In the genomic region with DNA sequence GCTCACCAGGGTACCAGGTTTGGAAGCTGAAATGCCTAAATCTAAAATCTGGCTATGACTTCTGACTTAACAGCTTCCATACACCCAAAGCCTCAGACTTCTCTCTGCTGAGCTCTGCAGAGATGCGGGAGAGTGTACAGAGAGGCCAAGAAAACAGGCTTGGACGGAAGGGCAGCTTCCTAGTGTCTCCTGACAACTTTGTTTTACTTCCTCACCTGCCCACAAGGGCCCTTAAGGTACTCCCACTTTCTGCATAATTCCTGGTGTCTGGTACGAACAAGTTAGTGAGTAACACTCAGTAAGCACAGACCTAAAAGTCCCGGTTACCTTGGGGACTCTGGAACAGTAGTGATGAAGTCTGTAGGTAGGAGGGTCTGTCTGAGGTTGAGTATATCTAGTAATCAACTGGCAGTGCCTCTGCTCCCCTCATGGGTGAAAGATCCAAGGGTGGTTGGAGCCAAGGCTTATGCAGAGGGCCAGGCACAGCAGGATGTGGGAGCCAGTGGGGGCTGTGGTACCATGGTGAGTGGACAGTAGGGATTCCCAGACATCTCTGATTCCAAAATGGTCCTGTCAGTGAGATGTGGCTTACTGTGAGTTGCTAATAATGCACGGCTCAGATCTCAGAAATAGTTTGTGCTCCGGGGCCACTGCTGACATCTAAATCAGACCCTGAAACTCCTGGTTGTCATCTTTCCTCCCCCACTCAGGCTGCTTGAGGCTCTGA, we compare ENCODE assay signal across 11 mouse cellular contexts. TPM values are rescaled to one million over a fixed set of nuclear protein-coding genes. Genes with fewer than 3 reads are reported as not detected.
DNase-seq lines count a peak whose midpoint lies in the region; ATAC-seq and TF ChIP-seq lines count a peak whose summit lies in the region.
"Had no signal": no experiment of that assay in that cellular context is flagged by ENCODE, and none has a peak within 500 bp of the region (broad histone marks: within the 10 kb centered on the region; RNA-seq: fewer than 3 reads in every experiment).

No protein-coding gene starts in this region.

- ATAC-seq in heart, embryonic 12.5 days (ENCODE audit: insufficient number of reproducible peaks, low FRiP score): no peak
- ATAC-seq in neural tube, embryonic 12.5 days (ENCODE audit: low FRiP score, low read depth): no peak
- ATAC-seq in intestine, postnatal 0 days: no peak
- no peak for ATAC-seq in stomach, embryonic 15.5 days (ENCODE audit: insufficient read depth, low FRiP score, low read depth)
- no peak for ATAC-seq in midbrain, embryonic 11.5 days (ENCODE audit: low FRiP score)
- ATAC-seq: hindbrain, postnatal 0 days had no signal

- H3K4me3 ChIP-seq in heart, embryonic 12.5 days: no peak overlapping the region
- no peak overlapping the region for H3K4me3 ChIP-seq in neural tube, embryonic 12.5 days
- H3K4me3 ChIP-seq in intestine, postnatal 0 days (ENCODE audit: low read depth, low read length): no peak overlapping the region
- H3K4me3 ChIP-seq in stomach, embryonic 15.5 days (replicated peaks): no peak overlapping the region; the same call in 1 of the 2 replicates
- no peak overlapping the region for H3K4me3 ChIP-seq in midbrain, embryonic 11.5 days (ENCODE audit: low read depth, low read length)

- peaks cover 61% of the 10 kb centered on the region for H3K4me1 ChIP-seq in heart, embryonic 12.5 days (replicated peaks)
- peaks cover 27% of the 10 kb centered on the region for H3K4me1 ChIP-seq in neural tube, embryonic 12.5 days
- H3K4me1 ChIP-seq in intestine, postnatal 0 days (replicated peaks; ENCODE audit: control insufficient read depth, insufficient read depth, low read length): peaks cover 40% of the 10 kb centered on the region
- peaks cover 57% of the 10 kb centered on the region for H3K4me1 ChIP-seq in stomach, embryonic 15.5 days
- peaks cover 24% of the 10 kb centered on the region for H3K4me1 ChIP-seq in midbrain, embryonic 11.5 days (ENCODE audit: control insufficient read depth, insufficient read depth, low read length)

- peak overlapping the region; percentile 50 for H3K27ac ChIP-seq in heart, embryonic 12.5 days (ENCODE audit: poor library complexity, severe bottlenecking)
- H3K27ac ChIP-seq in neural tube, embryonic 12.5 days: no peak overlapping the region
- H3K27ac ChIP-seq in intestine, postnatal 0 days (ENCODE audit: low read depth, low read length): peak overlapping the region; percentile 41; the same call in 1 of the 2 replicates
- peak overlapping the region; percentile 96 for H3K27ac ChIP-seq in stomach, embryonic 15.5 days
- H3K27ac ChIP-seq in midbrain, embryonic 11.5 days (ENCODE audit: low read depth, low read length): no peak overlapping the region

- H3K9me3 ChIP-seq in heart, embryonic 12.5 days (replicated peaks): no peaks in the 10 kb centered on the region
- H3K9me3 ChIP-seq in neural tube, embryonic 12.5 days: no peaks in the 10 kb centered on the region
- H3K9me3 ChIP-seq in intestine, postnatal 0 days (ENCODE audit: control insufficient read depth): no peaks in the 10 kb centered on the region
- no peaks in the 10 kb centered on the region for H3K9me3 ChIP-seq in stomach, embryonic 15.5 days
- no peaks in the 10 kb centered on the region for H3K9me3 ChIP-seq in midbrain, embryonic 11.5 days (ENCODE audit: control insufficient read depth, low read length)

- WGBS in heart, embryonic 12.5 days: 73% methylated on average over 6 of the region's 6 CpGs
- WGBS in neural tube, embryonic 12.5 days: 82% methylated on average over 6 of the region's 6 CpGs
- 61% methylated on average over 6 of the region's 6 CpGs for WGBS in intestine, postnatal 0 days
- WGBS in stomach, embryonic 15.5 days: 69% methylated on average over 6 of the region's 6 CpGs
- 70% methylated on average over 6 of the region's 6 CpGs for WGBS in midbrain, embryonic 11.5 days

- H3K4me2 ChIP-seq in heart, embryonic 12.5 days: 0 out of 2 replicates have a peak overlapping the region, but pooled peaks have one; percentile 70
- peak overlapping the region; percentile 87; the same call in 1 of the 2 replicates for H3K4me2 ChIP-seq in neural tube, embryonic 12.5 days (replicated peaks)
- H3K4me2 ChIP-seq in intestine, postnatal 0 days (replicated peaks; ENCODE audit: low read depth): peak overlapping the region; percentile 89
- H3K4me2 ChIP-seq in stomach, embryonic 15.5 days: peak overlapping the region; percentile 19; the same call in 1 of the 2 replicates
- H3K4me2 ChIP-seq in midbrain, embryonic 11.5 days: no peak overlapping the region

- intact Hi-C loops in heart, postnatal 14 days (cut with DNase I): no loop called here

- H3K27me3 ChIP-seq in heart, embryonic 12.5 days (replicated peaks): no peaks in the 10 kb centered on the region
- H3K27me3 ChIP-seq in neural tube, embryonic 12.5 days (replicated peaks): no peaks in the 10 kb centered on the region
- no peaks in the 10 kb centered on the region for H3K27me3 ChIP-seq in intestine, postnatal 0 days (replicated peaks; ENCODE audit: control insufficient read depth, insufficient read depth, low read length)
- no peaks in the 10 kb centered on the region for H3K27me3 ChIP-seq in stomach, embryonic 15.5 days (replicated peaks)
- no peaks in the 10 kb centered on the region for H3K27me3 ChIP-seq in midbrain, embryonic 11.5 days (ENCODE audit: control insufficient read depth, insufficient read depth, low read length)

- DNase-seq in heart, postnatal 14 days: no peak
- DNase-seq in neural tube, embryonic 10.5 days (ENCODE audit: extremely low spot score, low spot score): no peak
- no peak for DNase-seq in cerebellum, postnatal 36 days
- DNase-seq in midbrain, embryonic 11.5 days (ENCODE audit: low spot score, missing footprints): no peak
- DNase-seq: retina, postnatal 1 day had no signal

- H3K9ac ChIP-seq in heart, embryonic 12.5 days: 0 out of 2 replicates have a peak overlapping the region, but pooled peaks have one; percentile 17
- no peak overlapping the region for H3K9ac ChIP-seq in neural tube, embryonic 12.5 days
- H3K9ac ChIP-seq in intestine, postnatal 0 days (ENCODE audit: low read depth, low read length): no peak overlapping the region
- no peak overlapping the region for H3K9ac ChIP-seq in stomach, embryonic 15.5 days
- H3K9ac ChIP-seq in midbrain, embryonic 11.5 days (ENCODE audit: low read length): no peak overlapping the region

- no peak for TF ChIP-seq CTCF in intestine, postnatal 0 days (IDR thresholded peaks at IDR 0.05; ENCODE audit: low read depth)

- peaks cover 20% of the 10 kb centered on the region for H3K36me3 ChIP-seq in heart, embryonic 12.5 days
- H3K36me3 ChIP-seq in neural tube, embryonic 12.5 days: no peaks in the 10 kb centered on the region; the same call in 1 of the 2 replicates
- H3K36me3 ChIP-seq in intestine, postnatal 0 days (ENCODE audit: control insufficient read depth, insufficient read depth): peaks cover 8% of the 10 kb centered on the region; the same call in 1 of the 2 replicates
- H3K36me3 ChIP-seq in stomach, embryonic 15.5 days: 0 out of 2 replicates have a peak, but pooled peaks cover 12% of the 10 kb centered on the region
- H3K36me3 ChIP-seq in midbrain, embryonic 11.5 days (ENCODE audit: control insufficient read depth, insufficient read depth, low read length): no peaks in the 10 kb centered on the region

RNA-seq across cellular contexts. Expression of a gene that starts 5.1 kb away (rescaled TPM):
- 45.7 TPM in 2 replicates for polyA plus RNA-seq in heart, embryonic 12.5 days (2016; fragmentation: Nextera tagmentation; extraction: Ambion mirVana)
- 10 to 100 TPM; 59.3 to 68.4 TPM for total RNA-seq in heart, postnatal 14 days (2021)
- polyA plus RNA-seq in neural tube, embryonic 12.5 days (2016; fragmentation: Nextera tagmentation; extraction: Ambion mirVana): 36.6 and 36.7 TPM in 2 replicates
- polyA plus RNA-seq in intestine, postnatal 0 days (2015; fragmentation: Nextera tagmentation; extraction: Ambion mirVana): 59.0 and 62.2 TPM in 2 replicates
- 59.3 and 59.9 TPM in 2 replicates for polyA plus RNA-seq in stomach, embryonic 15.5 days (2015; fragmentation: Nextera tagmentation; extraction: Ambion mirVana)
- polyA plus RNA-seq in midbrain, embryonic 11.5 days (2014; fragmentation: Nextera tagmentation; extraction: Ambion mirVana): 30.1 and 30.5 TPM in 2 replicates

RNA-seq across cellular contexts. Expression of a gene that starts 29.0 kb away (rescaled TPM):
- 0.08 and 0.27 TPM in 2 replicates for polyA plus RNA-seq in heart, embryonic 12.5 days (2016; fragmentation: Nextera tagmentation; extraction: Ambion mirVana)
- total RNA-seq in heart, postnatal 14 days (2021): under 1 TPM; 0.32 to 0.48 TPM
- 0.06 TPM in 1 of 2 replicates, not detected in the other for polyA plus RNA-seq in neural tube, embryonic 12.5 days (2016; fragmentation: Nextera tagmentation; extraction: Ambion mirVana)
- polyA plus RNA-seq in intestine, postnatal 0 days (2015; fragmentation: Nextera tagmentation; extraction: Ambion mirVana): 0.16 TPM in 1 of 2 replicates, not detected in the other
- not detected in 2 replicates for polyA plus RNA-seq in stomach, embryonic 15.5 days (2015; fragmentation: Nextera tagmentation; extraction: Ambion mirVana)
- not detected in 2 replicates for polyA plus RNA-seq in midbrain, embryonic 11.5 days (2014; fragmentation: Nextera tagmentation; extraction: Ambion mirVana)
- total RNA-seq: adrenal gland, postnatal 10 days; hindbrain, postnatal 0 days had no signal

RNA-seq across cellular contexts. Expression of a gene that starts 35.9 kb away (rescaled TPM):
- not detected in 2 replicates for polyA plus RNA-seq in heart, embryonic 12.5 days (2016; fragmentation: Nextera tagmentation; extraction: Ambion mirVana)
- not detected for total RNA-seq in heart, postnatal 14 days (2021)
- 0.20 TPM in 1 of 2 replicates, not detected in the other for polyA plus RNA-seq in neural tube, embryonic 12.5 days (2016; fragmentation: Nextera tagmentation; extraction: Ambion mirVana)
- 0.08 TPM in 1 of 2 replicates, not detected in the other for polyA plus RNA-seq in intestine, postnatal 0 days (2015; fragmentation: Nextera tagmentation; extraction: Ambion mirVana)
- polyA plus RNA-seq in stomach, embryonic 15.5 days (2015; fragmentation: Nextera tagmentation; extraction: Ambion mirVana): 0.06 TPM in 1 of 2 replicates, not detected in the other
- polyA plus RNA-seq in midbrain, embryonic 11.5 days (2014; fragmentation: Nextera tagmentation; extraction: Ambion mirVana): not detected in 2 replicates
- total RNA-seq: adrenal gland, postnatal 10 days; hindbrain, postnatal 0 days had no signal
- polyA plus RNA-seq: hindbrain, postnatal 0 days had no signal

RNA-seq across cellular contexts. Expression of a gene that starts 46.0 kb away (rescaled TPM):
- polyA plus RNA-seq in heart, embryonic 12.5 days (2016; fragmentation: Nextera tagmentation; extraction: Ambion mirVana): 33.5 and 34.6 TPM in 2 replicates
- total RNA-seq in heart, postnatal 14 days (2021): 10 to 100 TPM; 26.3 to 27.0 TPM
- polyA plus RNA-seq in neural tube, embryonic 12.5 days (2016; fragmentation: Nextera tagmentation; extraction: Ambion mirVana): 49.5 and 61.0 TPM in 2 replicates
- 8.4 TPM in 2 replicates for polyA plus RNA-seq in intestine, postnatal 0 days (2015; fragmentation: Nextera tagmentation; extraction: Ambion mirVana)
- polyA plus RNA-seq in stomach, embryonic 15.5 days (2015; fragmentation: Nextera tagmentation; extraction: Ambion mirVana): 31.0 and 34.2 TPM in 2 replicates
- polyA plus RNA-seq in midbrain, embryonic 11.5 days (2014; fragmentation: Nextera tagmentation; extraction: Ambion mirVana): 65.4 and 70.2 TPM in 2 replicates

RNA-seq across cellular contexts. Expression of a gene that starts 55.4 kb away (rescaled TPM):
- not detected in 2 replicates for polyA plus RNA-seq in heart, embryonic 12.5 days (2016; fragmentation: Nextera tagmentation; extraction: Ambion mirVana)
- total RNA-seq in heart, postnatal 14 days (2021): not detected
- polyA plus RNA-seq in neural tube, embryonic 12.5 days (2016; fragmentation: Nextera tagmentation; extraction: Ambion mirVana): not detected in 2 replicates
- polyA plus RNA-seq in intestine, postnatal 0 days (2015; fragmentation: Nextera tagmentation; extraction: Ambion mirVana): not detected in 2 replicates
- polyA plus RNA-seq in stomach, embryonic 15.5 days (2015; fragmentation: Nextera tagmentation; extraction: Ambion mirVana): not detected in 2 replicates
- polyA plus RNA-seq in midbrain, embryonic 11.5 days (2014; fragmentation: Nextera tagmentation; extraction: Ambion mirVana): not detected in 2 replicates
- total RNA-seq: adrenal gland, postnatal 10 days; hindbrain, postnatal 0 days had no signal
- polyA plus RNA-seq: hindbrain, postnatal 0 days had no signal

Comparison
In these comparisons a context has a peak if more than half of its experiments do, and no peak if none do; other contexts are left out.
1. H3K27ac ChIP-seq: peak in heart, embryonic 12.5 days (single experiment), intestine, postnatal 0 days (single experiment) and stomach, embryonic 15.5 days (single experiment); none in neural tube, embryonic 12.5 days (single experiment) and midbrain, embryonic 11.5 days (single experiment).